Mouse (Mus musculus): ENCODE measurements around the gene Rora. TPM values are rescaled to one million over a fixed set of nuclear protein-coding genes. Genes with fewer than 3 reads are reported as not detected.

Gene Rora
- polyA plus RNA-seq, 1 experiment: 0.85 TPM

DNA sequence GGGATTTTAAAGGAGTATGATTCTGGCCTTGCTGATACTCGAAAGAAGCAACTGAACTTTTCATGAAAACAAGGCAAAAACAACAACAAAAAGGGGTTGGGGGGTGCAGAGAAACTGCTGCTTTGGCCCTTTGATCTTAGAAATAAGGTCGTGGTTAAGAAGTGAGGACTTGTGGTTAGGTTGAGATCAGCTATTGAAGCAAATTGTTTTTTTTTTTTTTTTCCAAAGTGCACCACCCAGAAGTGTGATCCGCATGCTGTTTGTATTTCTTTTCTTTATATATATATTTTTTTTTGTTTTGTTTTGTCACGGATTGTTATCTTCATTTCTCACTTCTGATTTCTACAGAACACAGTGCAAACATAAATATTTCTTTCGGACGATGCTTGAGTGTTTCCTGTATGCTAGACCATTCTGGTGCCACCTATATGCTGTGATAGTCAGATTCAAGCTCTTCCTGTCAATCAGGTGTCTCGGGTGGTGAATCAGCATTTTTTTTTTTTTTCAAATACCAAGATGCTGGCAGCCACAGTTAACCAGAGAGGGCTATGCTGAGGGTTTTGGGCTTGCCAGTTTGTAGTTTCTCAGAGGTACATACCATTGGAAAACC lies 644.3 kb downstream of the Rora start:
- Histone ChIP-seq H3K4me3 (replicated peaks; ENCODE audit: control insufficient read depth, low read depth, low read length) (no peak overlapping the region), H3K27ac (ENCODE audit: control insufficient read depth, insufficient read depth, low read depth, low read length, poor library complexity) (no peak overlapping the region), H3K4me1 (ENCODE audit: control insufficient read depth, insufficient read depth, low read length) (no peaks in the 10 kb centered on the region)
- TF ChIP-seq POLR2A (IDR thresholded peaks at IDR 0.05; ENCODE audit: borderline replicate concordance, control insufficient read depth, low read depth, low read length) (no peak), CTCF (IDR thresholded peaks at IDR 0.05; ENCODE audit: control insufficient read depth, insufficient read depth, low read length) (no peak)
- 38% methylated on average over 7 of the region's 7 CpGs for WGBS

DNA sequence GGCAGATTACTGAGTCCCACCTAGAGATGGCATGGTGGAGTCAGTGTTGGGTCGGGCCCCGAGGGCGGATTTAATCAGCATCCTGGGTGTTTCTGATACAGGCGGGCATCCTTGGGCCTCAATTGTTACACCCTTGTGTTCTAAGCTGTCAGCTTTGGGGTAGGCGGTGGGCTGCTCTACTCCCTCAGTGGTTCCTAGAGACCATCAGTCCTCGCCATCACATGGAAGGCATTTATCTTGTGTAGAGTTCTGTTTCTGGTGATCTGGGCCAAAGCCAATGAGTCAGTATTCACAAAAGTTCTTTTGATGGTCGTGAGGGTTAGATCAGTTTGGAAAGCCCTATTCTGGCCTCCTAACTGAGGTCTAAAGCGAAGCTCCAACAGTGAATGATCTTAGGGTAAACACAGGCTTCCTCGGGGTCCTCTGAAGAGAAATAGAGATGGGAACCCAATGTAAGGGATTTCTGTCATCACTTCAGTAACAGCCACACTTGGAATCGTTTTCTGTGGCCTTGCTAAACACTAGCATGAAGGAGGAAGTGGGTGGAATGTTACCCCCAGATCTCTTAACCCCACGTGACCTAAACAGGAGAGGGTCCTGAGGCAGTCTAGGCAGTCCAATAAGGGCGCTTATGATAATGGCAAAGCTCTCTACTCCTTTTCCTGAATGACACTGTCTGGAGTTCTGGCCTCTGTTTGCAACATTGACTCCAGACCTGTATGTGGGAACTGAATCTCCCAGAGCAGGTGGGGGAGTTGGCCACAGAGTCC lies 645.2 kb downstream of the Rora start:
- 44% methylated on average over 12 of the region's 12 CpGs for WGBS
- Histone ChIP-seq H3K4me1 (ENCODE audit: control insufficient read depth, insufficient read depth, low read length) (no peaks in the 10 kb centered on the region), H3K27ac (ENCODE audit: control insufficient read depth, insufficient read depth, low read depth, low read length, poor library complexity) (no peak overlapping the region), H3K4me3 (replicated peaks; ENCODE audit: control insufficient read depth, low read depth, low read length) (no peak overlapping the region)
- TF ChIP-seq POLR2A (IDR thresholded peaks at IDR 0.05; ENCODE audit: borderline replicate concordance, control insufficient read depth, low read depth, low read length) (no peak), CTCF (IDR thresholded peaks at IDR 0.05; ENCODE audit: control insufficient read depth, insufficient read depth, low read length) (no peak)

GRCm38 (mm10) chr9:69299484-69299883 lies 645.9 kb downstream of the Rora start:
- WGBS: 58% methylated on average over 2 of the region's 2 CpGs
- Histone ChIP-seq H3K4me1 (ENCODE audit: control insufficient read depth, insufficient read depth, low read length) (no peaks in the 10 kb centered on the region), H3K4me3 (replicated peaks; ENCODE audit: control insufficient read depth, low read depth, low read length) (no peak overlapping the region), H3K27ac (ENCODE audit: control insufficient read depth, insufficient read depth, low read depth, low read length, poor library complexity) (no peak overlapping the region)
- TF ChIP-seq CTCF (IDR thresholded peaks at IDR 0.05; ENCODE audit: control insufficient read depth, insufficient read depth, low read length) (no peak), POLR2A (IDR thresholded peaks at IDR 0.05; ENCODE audit: borderline replicate concordance, control insufficient read depth, low read depth, low read length) (no peak)

- H3K27ac ChIP-seq (ENCODE audit: control insufficient read depth, insufficient read depth, low read depth, low read length, poor library complexity): no peak overlapping the region
- H3K4me3 ChIP-seq (replicated peaks; ENCODE audit: control insufficient read depth, low read depth, low read length): no peak overlapping the region
- TF ChIP-seq POLR2A (IDR thresholded peaks at IDR 0.05; ENCODE audit: borderline replicate concordance, control insufficient read depth, low read depth, low read length) (no peak), CTCF (IDR thresholded peaks at IDR 0.05; ENCODE audit: control insufficient read depth, insufficient read depth, low read length) (no peak)
- H3K4me1 ChIP-seq (ENCODE audit: control insufficient read depth, insufficient read depth, low read length): no peaks in the 10 kb centered on the region
- WGBS: 67% methylated on average over 8 of the region's 8 CpGs
Measured at GRCm38 (mm10) chr9:69300296-69300695, 646.7 kb downstream of the Rora start.

DNA sequence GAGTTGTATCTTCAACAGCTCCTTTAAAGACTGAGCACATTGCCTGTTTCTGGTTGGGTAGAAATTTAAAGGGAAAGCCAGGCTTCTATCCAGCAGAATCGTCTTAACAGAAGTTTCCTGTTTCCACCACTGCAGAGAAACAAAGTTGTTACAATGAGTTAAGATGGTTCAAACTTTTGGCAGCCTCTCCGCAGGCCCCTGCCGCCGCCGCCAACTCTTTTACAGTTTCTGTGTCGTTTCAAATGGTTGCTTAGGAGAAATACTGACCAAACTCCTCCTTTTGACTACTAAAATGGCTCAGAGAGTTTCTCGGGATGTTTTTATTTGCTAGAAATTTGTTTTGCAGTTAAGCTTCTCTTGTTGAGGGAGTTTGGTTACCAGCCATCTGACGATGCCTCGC lies 647.9 kb downstream of the Rora start:
- 8% methylated on average over 9 of the region's 9 CpGs for WGBS
- Histone ChIP-seq H3K4me3 (replicated peaks; ENCODE audit: control insufficient read depth, low read depth, low read length) (no peak overlapping the region), H3K27ac (ENCODE audit: control insufficient read depth, insufficient read depth, low read depth, low read length, poor library complexity) (no peak overlapping the region), H3K4me1 (ENCODE audit: control insufficient read depth, insufficient read depth, low read length) (no peaks in the 10 kb centered on the region)
- TF ChIP-seq CTCF (IDR thresholded peaks at IDR 0.05; ENCODE audit: control insufficient read depth, insufficient read depth, low read length): no peak
- TF ChIP-seq POLR2A (IDR thresholded peaks at IDR 0.05; ENCODE audit: borderline replicate concordance, control insufficient read depth, low read depth, low read length): no peak

DNA sequence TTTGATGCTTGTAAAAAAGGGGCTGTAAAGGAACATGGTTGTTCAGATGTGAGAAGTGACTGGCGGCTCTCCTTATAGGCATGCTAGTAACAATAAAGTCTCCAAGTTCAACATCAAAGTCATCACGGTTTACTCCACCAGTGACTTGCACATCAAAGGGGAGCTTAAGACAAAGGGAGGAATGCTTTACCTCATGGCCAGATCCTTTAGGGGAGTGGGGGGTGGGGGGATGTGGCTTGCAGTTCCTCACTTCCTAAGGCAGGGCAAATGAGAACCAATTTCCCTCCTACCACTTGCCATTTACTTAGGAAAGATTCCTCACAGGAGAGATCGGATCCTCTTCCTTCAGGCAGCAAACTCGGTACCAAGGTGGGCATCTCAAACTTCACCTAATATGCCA lies 648.4 kb downstream of the Rora start:
- Histone ChIP-seq H3K4me1 (ENCODE audit: control insufficient read depth, insufficient read depth, low read length) (no peaks in the 10 kb centered on the region), H3K27ac (ENCODE audit: control insufficient read depth, insufficient read depth, low read depth, low read length, poor library complexity) (no peak overlapping the region), H3K4me3 (replicated peaks; ENCODE audit: control insufficient read depth, low read depth, low read length) (no peak overlapping the region)
- TF ChIP-seq CTCF (IDR thresholded peaks at IDR 0.05; ENCODE audit: control insufficient read depth, insufficient read depth, low read length) (no peak), POLR2A (IDR thresholded peaks at IDR 0.05; ENCODE audit: borderline replicate concordance, control insufficient read depth, low read depth, low read length) (no peak)
- WGBS: 69% methylated on average over 4 of the region's 4 CpGs

DNA sequence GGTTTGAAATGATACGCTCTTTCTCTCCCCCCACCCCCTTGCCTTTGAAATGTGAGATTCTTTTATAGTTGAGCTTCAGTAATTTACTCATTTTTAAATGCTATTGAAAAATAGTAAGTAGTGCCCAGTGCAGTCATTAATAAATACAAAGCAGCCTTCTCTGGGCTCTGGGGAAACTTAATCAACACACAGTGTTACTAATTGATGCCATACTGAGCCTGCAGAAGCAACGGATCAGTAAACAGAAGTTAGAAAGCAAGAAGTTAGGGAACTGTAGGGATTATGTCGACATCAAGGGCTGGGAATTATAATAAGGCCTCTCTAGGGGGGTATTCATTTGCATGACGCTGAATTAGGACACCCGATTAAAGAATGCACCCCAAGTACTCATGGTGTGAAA lies 649.3 kb downstream of the Rora start:
- 64% methylated on average over 5 of the region's 5 CpGs for WGBS
- TF ChIP-seq POLR2A (IDR thresholded peaks at IDR 0.05; ENCODE audit: borderline replicate concordance, control insufficient read depth, low read depth, low read length): no peak
- H3K4me1 ChIP-seq (ENCODE audit: control insufficient read depth, insufficient read depth, low read length): no peaks in the 10 kb centered on the region
- H3K4me3 ChIP-seq (replicated peaks; ENCODE audit: control insufficient read depth, low read depth, low read length): no peak overlapping the region
- H3K27ac ChIP-seq (ENCODE audit: control insufficient read depth, insufficient read depth, low read depth, low read length, poor library complexity): no peak overlapping the region

- WGBS: 74% methylated on average over 4 of the region's 4 CpGs
- no peak for TF ChIP-seq POLR2A (IDR thresholded peaks at IDR 0.05; ENCODE audit: borderline replicate concordance, control insufficient read depth, low read depth, low read length)
- TF ChIP-seq CTCF (IDR thresholded peaks at IDR 0.05; ENCODE audit: control insufficient read depth, insufficient read depth, low read length): no peak
Measured at GRCm38 (mm10) chr9:69303346-69303944, 649.9 kb downstream of the Rora start.

More at GRCm38 (mm10) chr9:69303346-69303944, 649.9 kb downstream of the Rora start:
- Histone ChIP-seq H3K4me3 (replicated peaks; ENCODE audit: control insufficient read depth, low read depth, low read length) (no peak overlapping the region), H3K27ac (ENCODE audit: control insufficient read depth, insufficient read depth, low read depth, low read length, poor library complexity) (no peak overlapping the region), H3K4me1 (ENCODE audit: control insufficient read depth, insufficient read depth, low read length) (no peaks in the 10 kb centered on the region)
